Mouse (Mus musculus) CD4-positive, CD25-positive, alpha-beta regulatory T cell, adult 4 months (primary cell): ENCODE measurements around the gene Ppy. TPM values are rescaled to one million over a fixed set of nuclear protein-coding genes. Genes with fewer than 3 reads are reported as not detected.

Experiments
- polyA plus RNA-seq, 2 experiments: library from polyadenylated mRNA; unstranded; fragments of 100-300 nt; shearing (Covaris generic); gene quantifications; one replicate each; pipeline ENCODE4 v1.2.1; 2017

Gene Ppy
- polyA plus RNA-seq, 2 experiments from 2014 or later, result not detected

Other genes with a start within 250 kb of the Ppy start
- gene Meox1, start 206.9 kb downstream of the Ppy start, polyA plus RNA-seq, result not detected
- not detected for gene Sost, start 134.3 kb downstream of the Ppy start, polyA plus RNA-seq
- gene Cfap97d1, start 117.0 kb downstream of the Ppy start, polyA plus RNA-seq, result not detected
- gene Dusp3, start 114.3 kb downstream of the Ppy start, polyA plus RNA-seq, result 1 to 10 TPM; 1.6 to 1.7 TPM
- gene Mpp3, start 72.9 kb downstream of the Ppy start, polyA plus RNA-seq, result under 1 TPM in 1 of 2 experiments, not detected in 1; 0.42 TPM
- gene Cd300lg, start 59.8 kb downstream of the Ppy start, polyA plus RNA-seq, result not detected
- 1 to 10 TPM; 1.3 to 3.6 TPM for gene Mpp2, start 12.8 kb downstream of the Ppy start, polyA plus RNA-seq
- not detected for gene Pyy, start 6.5 kb upstream of the Ppy start, polyA plus RNA-seq
- not detected for gene Nags, start 44.2 kb upstream of the Ppy start, polyA plus RNA-seq
- gene Tmem101, start 55.1 kb upstream of the Ppy start, polyA plus RNA-seq, result 10 to 100 TPM; 10.8 to 19.6 TPM
- 10 to 100 TPM; 33.4 to 69.4 TPM for gene Lsm12, start 84.0 kb upstream of the Ppy start, polyA plus RNA-seq
- gene G6pc3, start 88.3 kb upstream of the Ppy start, polyA plus RNA-seq, result 10 to 100 TPM; 29.1 to 53.9 TPM
- 10 to 100 TPM in 1 of 2 experiments, 1 to 10 TPM in 1; 6.5 to 12.3 TPM for gene Hdac5, start 128.8 kb upstream of the Ppy start, polyA plus RNA-seq
- gene BC030867, start 147.6 kb upstream of the Ppy start, polyA plus RNA-seq, result 1 to 10 TPM in 1 of 2 experiments, under 1 TPM in 1; 0.40 to 1.8 TPM
- gene Asb16, start 167.4 kb upstream of the Ppy start, polyA plus RNA-seq, result not detected
- gene Tmub2, start 183.6 kb upstream of the Ppy start, polyA plus RNA-seq, result 10 to 100 TPM; 64.7 to 80.5 TPM
- gene Atxn7l3, start 195.3 kb upstream of the Ppy start, polyA plus RNA-seq, result 1 to 10 TPM; 7.2 to 7.3 TPM
- 10 to 100 TPM; 46.1 to 51.1 TPM for gene Ubtf, start 218.4 kb upstream of the Ppy start, polyA plus RNA-seq